Mouse (Mus musculus) lung, postnatal 0 days (tissue): ENCODE results near the gene Olfr1362. TPM values are rescaled to one million over a fixed set of nuclear protein-coding genes. Genes with fewer than 3 reads are reported as not detected.

Experiments
- ATAC-seq: fragments of 200-750 bp; cut with Nextera tagmentation; 2 replicates; pipeline ENCODE4 v1.8.0; 2017; ENCODE audit warnings: moderate library complexity
- DNase-seq: peaks from one replicate; pipeline ENCODE4 v3.0.0-alpha.2; 2016; ENCODE audit warnings: low spot score
- H3K27ac ChIP-seq: fragments of 300-500 bp; sonication (generic); 2 replicates; pipeline ENCODE4 v1.5.1; 2014; ENCODE audit warnings: antibody characterized with exemption, mild to moderate bottlenecking, low read length, mixed read lengths
- H3K27me3 ChIP-seq: fragments of 300-500 bp; sonication (generic); replicated peaks from 2 replicates; pipeline ENCODE4 v1.6.1; 2014; ENCODE audit warnings: low read length, mixed read lengths; ENCODE audit not compliant: insufficient read depth
- H3K36me3 ChIP-seq: fragments of 300-500 bp; sonication (generic); 2 replicates; pipeline ENCODE4 v1.6.1; 2014; ENCODE audit warnings: low read length, mixed read lengths; ENCODE audit not compliant: insufficient read depth
- H3K4me1 ChIP-seq: fragments of 300-500 bp; sonication (generic); 2 replicates; pipeline ENCODE4 v1.6.1; 2014; ENCODE audit warnings: antibody characterized with exemption, low read depth, low read length, mixed read lengths; ENCODE audit not compliant: insufficient read depth
- H3K4me2 ChIP-seq: fragments of 300-500 bp; sonication (generic); replicated peaks from 2 replicates; pipeline ENCODE4 v1.6.1; 2014; ENCODE audit warnings: low read depth, mild to moderate bottlenecking, low read length, moderate library complexity, mixed read lengths
- H3K4me3 ChIP-seq: fragments of 300-500 bp; sonication (generic); 2 replicates; pipeline ENCODE4 v1.5.1; 2014; ENCODE audit warnings: low read depth, low read length
- H3K9ac ChIP-seq: fragments of 300-500 bp; sonication (generic); replicated peaks from 2 replicates; pipeline ENCODE4 v1.6.1; 2014; ENCODE audit warnings: low read depth, mild to moderate bottlenecking
- H3K9me3 ChIP-seq: fragments of 300-500 bp; sonication (generic); 2 replicates; pipeline ENCODE4 v1.6.1; 2016; ENCODE audit warnings: low read length, mixed read lengths
- CTCF ChIP-seq: IDR thresholded peaks from 2 replicates; pipeline ENCODE4 v1.5.1; 2016; ENCODE audit warnings: antibody characterized with exemption, mild to moderate bottlenecking
- EP300 ChIP-seq: IDR thresholded peaks from 2 replicates; pipeline ENCODE4 v1.6.1; 2016; ENCODE audit warnings: antibody characterized with exemption, mild to moderate bottlenecking, control low read depth
- WGBS: fragments of 180-500 bp; shearing (Covaris S2); extraction: QIAGEN DNeasy Blood & Tissue Kit; methylation state at CpG from one replicate; pipeline ENCODE4 v1.1.7; 2014; 5-methylcytosine and 5-hydroxymethylcytosine counted together
- polyA plus RNA-seq: library from polyadenylated mRNA; unstranded; fragments of >200 nt; fragmentation: Nextera tagmentation; extraction: Ambion mirVana; gene quantifications from 2 replicates; pipeline ENCODE4 v1.2.1, GENCODE M21; 2015

The Olfr1362 gene
- polyA plus RNA-seq: not detected in 2 replicates

- no peak for ATAC-seq
Measured at GRCm38 (mm10) chr13:21613922-21614321, at the start of gene Olfr1362. Olfr1362 (minus strand) TSS chr13:21614022.

GRCm38 (mm10) chr13:21663286-21663685 is 49.5 kb upstream of the Olfr1362 start, which contains the start of gene Olfr1361:
Olfr1361 (minus strand) TSS chr13:21663386.
- H3K36me3 ChIP-seq: no peaks in the 10 kb centered on the region
- no peak within 1 kb of the TSS for H3K4me3 ChIP-seq
- no peak within 1 kb of the TSS for H3K4me2 ChIP-seq
- H3K27me3 ChIP-seq: no peaks in the 10 kb centered on the region
- H3K9ac ChIP-seq: no peak within 1 kb of the TSS
- no peak for DNase-seq
- 55% methylated on average over 2 of the region's 2 CpGs for WGBS
- no peak for ATAC-seq
- H3K27ac ChIP-seq: no peak within 1 kb of the TSS
- H3K4me1 ChIP-seq: no peaks in the 10 kb centered on the region
- TF ChIP-seq CTCF (no peak), EP300 (no peak)
- H3K9me3 ChIP-seq: no peaks in the 10 kb centered on the region

More at GRCm38 (mm10) chr13:21613922-21614321, at the start of gene Olfr1362:
- no peak within 1 kb of the TSS for H3K4me2 ChIP-seq
- H3K9ac ChIP-seq: no peak within 1 kb of the TSS
- no peaks in the 10 kb centered on the region for H3K36me3 ChIP-seq
- no peak within 1 kb of the TSS for H3K4me3 ChIP-seq
- no peaks in the 10 kb centered on the region for H3K4me1 ChIP-seq
- no peak within 1 kb of the TSS for H3K27ac ChIP-seq
- no peak for TF ChIP-seq CTCF
- TF ChIP-seq EP300: no peak
- H3K27me3 ChIP-seq: no peaks in the 10 kb centered on the region
- DNase-seq: no peak
- no peaks in the 10 kb centered on the region for H3K9me3 ChIP-seq

- no peak for ATAC-seq
- no peak within 1 kb of the TSS for H3K9ac ChIP-seq
- no peak for TF ChIP-seq CTCF
- no peak for TF ChIP-seq EP300
- 89% methylated on average over 2 of the region's 2 CpGs for WGBS
- H3K27me3 ChIP-seq: no peaks in the 10 kb centered on the region
- no peak for DNase-seq
- no peaks in the 10 kb centered on the region for H3K9me3 ChIP-seq
- H3K4me2 ChIP-seq: no peak within 1 kb of the TSS
- H3K27ac ChIP-seq: no peak within 1 kb of the TSS
- H3K4me3 ChIP-seq: no peak within 1 kb of the TSS
- no peaks in the 10 kb centered on the region for H3K4me1 ChIP-seq
- H3K36me3 ChIP-seq: no peaks in the 10 kb centered on the region
Measured at GRCm38 (mm10) chr13:21642418-21642817, 28.6 kb upstream of the Olfr1362 start, which contains the start of gene Olfr11. Olfr11 (minus strand) TSS chr13:21642518.

GRCm38 (mm10) chr13:21591618-21592017 is 22.2 kb downstream of the Olfr1362 start:
- H3K4me3 ChIP-seq: no peak overlapping the region
- H3K27me3 ChIP-seq: no peaks in the 10 kb centered on the region
- H3K4me1 ChIP-seq: no peaks in the 10 kb centered on the region
- no peaks in the 10 kb centered on the region for H3K36me3 ChIP-seq
- no peak overlapping the region for H3K27ac ChIP-seq
- TF ChIP-seq EP300: no peak
- H3K9me3 ChIP-seq: no peaks in the 10 kb centered on the region
- no peak overlapping the region for H3K4me2 ChIP-seq
- no peak overlapping the region for H3K9ac ChIP-seq
- WGBS: 54% methylated on average over 2 of the region's 2 CpGs
- DNase-seq (peak; percentile 8), ATAC-seq (no peak)

GRCm38 (mm10) chr13:21581659-21582058 is 32.2 kb downstream of the Olfr1362 start, which contains the start of gene Olfr1364:
Olfr1364 (minus strand) TSS chr13:21581759.
- TF ChIP-seq CTCF: no peak
- no peak for TF ChIP-seq EP300
- no peaks in the 10 kb centered on the region for H3K27me3 ChIP-seq
- H3K9me3 ChIP-seq: no peaks in the 10 kb centered on the region
- H3K9ac ChIP-seq: no peak within 1 kb of the TSS
- WGBS: 84% methylated on average over 2 of the region's 2 CpGs
- no peaks in the 10 kb centered on the region for H3K4me1 ChIP-seq
- no peaks in the 10 kb centered on the region for H3K36me3 ChIP-seq
- DNase-seq (no peak), ATAC-seq (no peak)
- no peak within 1 kb of the TSS for H3K4me2 ChIP-seq
- no peak within 1 kb of the TSS for H3K4me3 ChIP-seq
- H3K27ac ChIP-seq: no peak within 1 kb of the TSS

Other genes starting within 250 kb of the Olfr1362 start
- gene Zkscan3, start 211.3 kb downstream of the Olfr1362 start, polyA plus RNA-seq: 46.3 and 54.3 TPM in 2 replicates
- gene Pgbd1, start 173.0 kb downstream of the Olfr1362 start, polyA plus RNA-seq: 0.87 TPM in 2 replicates
- 30.2 and 33.0 TPM in 2 replicates for gene Zscan26, start 160.3 kb downstream of the Olfr1362 start, polyA plus RNA-seq
- 9.1 and 10.5 TPM in 2 replicates for gene Nkapl, start 145.5 kb downstream of the Olfr1362 start, polyA plus RNA-seq
- gene Zkscan4, start 135.1 kb downstream of the Olfr1362 start, polyA plus RNA-seq: 5.1 and 5.2 TPM in 2 replicates
- not detected in 2 replicates for gene Gm10065, start 134.6 kb downstream of the Olfr1362 start, polyA plus RNA-seq
- gene AK157302, start 118.8 kb downstream of the Olfr1362 start, polyA plus RNA-seq: 0.31 and 0.39 TPM in 2 replicates
- gene Gm11273, start 112.6 kb downstream of the Olfr1362 start, polyA plus RNA-seq: 3.3 and 5.8 TPM in 2 replicates
- 3.1 and 3.4 TPM in 2 replicates for gene Zkscan8, start 82.9 kb downstream of the Olfr1362 start, polyA plus RNA-seq
- 0.06 TPM in 1 of 2 replicates, not detected in the other for gene Olfr1366, start 71.2 kb downstream of the Olfr1362 start, polyA plus RNA-seq
- 0.05 TPM in 1 of 2 replicates, not detected in the other for gene Olfr1535, start 54.1 kb downstream of the Olfr1362 start, polyA plus RNA-seq
- not detected in 2 replicates for gene Olfr1364, start 32.3 kb downstream of the Olfr1362 start, polyA plus RNA-seq
- gene Olfr11, start 28.5 kb upstream of the Olfr1362 start, polyA plus RNA-seq: not detected in 2 replicates
- not detected in 2 replicates for gene Olfr1361, start 49.4 kb upstream of the Olfr1362 start, polyA plus RNA-seq
- not detected in 2 replicates for gene Olfr1360, start 63.4 kb upstream of the Olfr1362 start, polyA plus RNA-seq
- not detected in 2 replicates for gene Olfr1359, start 84.1 kb upstream of the Olfr1362 start, polyA plus RNA-seq
- not detected in 2 replicates for gene Hist1h2bl, start 102.1 kb upstream of the Olfr1362 start, polyA plus RNA-seq
- gene Hist1h2ai, start 102.4 kb upstream of the Olfr1362 start, polyA plus RNA-seq: 5.4 TPM in 1 of 2 replicates, not detected in the other
- 2.0 TPM in 1 of 2 replicates, not detected in the other for gene Hist1h3h, start 103.6 kb upstream of the Olfr1362 start, polyA plus RNA-seq
- 0.66 and 0.67 TPM in 2 replicates for gene Hist1h2bm, start 108.0 kb upstream of the Olfr1362 start, polyA plus RNA-seq
- gene Hist1h4j, start 121.0 kb upstream of the Olfr1362 start, polyA plus RNA-seq: not detected in 2 replicates
- gene Hist1h4k, start 136.5 kb upstream of the Olfr1362 start, polyA plus RNA-seq: 0.84 and 0.89 TPM in 2 replicates
- 7.5 and 9.4 TPM in 2 replicates for gene Hist1h2ak, start 139.8 kb upstream of the Olfr1362 start, polyA plus RNA-seq
- 1.1 and 1.3 TPM in 2 replicates for gene Hist1h2bn, start 140.1 kb upstream of the Olfr1362 start, polyA plus RNA-seq
- 1.4 and 2.4 TPM in 2 replicates for gene Hist1h1b, start 166.6 kb upstream of the Olfr1362 start, polyA plus RNA-seq
- 14.5 and 16.9 TPM in 2 replicates for gene Hist1h3i, start 169.3 kb upstream of the Olfr1362 start, polyA plus RNA-seq
- 1.3 TPM in 1 of 2 replicates, not detected in the other for gene Hist1h2an, start 173.2 kb upstream of the Olfr1362 start, polyA plus RNA-seq
- 0.61 and 0.95 TPM in 2 replicates for gene Hist1h2bp, start 173.4 kb upstream of the Olfr1362 start, polyA plus RNA-seq
- gene Hist1h2bq, start 196.2 kb upstream of the Olfr1362 start, polyA plus RNA-seq: 3.0 and 4.5 TPM in 2 replicates
- not detected in 2 replicates for gene Hist1h2ao, start 196.4 kb upstream of the Olfr1362 start, polyA plus RNA-seq
- gene Hist1h4m, start 197.7 kb upstream of the Olfr1362 start, polyA plus RNA-seq: 0.90 TPM in 1 of 2 replicates, not detected in the other
- 4.6 and 6.0 TPM in 2 replicates for gene Hist1h4n, start 218.2 kb upstream of the Olfr1362 start, polyA plus RNA-seq
- gene Hist1h2ap, start 219.5 kb upstream of the Olfr1362 start, polyA plus RNA-seq: 382 and 386 TPM in 2 replicates
- gene Hist1h2br, start 219.7 kb upstream of the Olfr1362 start, polyA plus RNA-seq: 3.0 and 3.8 TPM in 2 replicates